Mouse (Mus musculus): ENCODE data around the gene Hypm.

DNA sequence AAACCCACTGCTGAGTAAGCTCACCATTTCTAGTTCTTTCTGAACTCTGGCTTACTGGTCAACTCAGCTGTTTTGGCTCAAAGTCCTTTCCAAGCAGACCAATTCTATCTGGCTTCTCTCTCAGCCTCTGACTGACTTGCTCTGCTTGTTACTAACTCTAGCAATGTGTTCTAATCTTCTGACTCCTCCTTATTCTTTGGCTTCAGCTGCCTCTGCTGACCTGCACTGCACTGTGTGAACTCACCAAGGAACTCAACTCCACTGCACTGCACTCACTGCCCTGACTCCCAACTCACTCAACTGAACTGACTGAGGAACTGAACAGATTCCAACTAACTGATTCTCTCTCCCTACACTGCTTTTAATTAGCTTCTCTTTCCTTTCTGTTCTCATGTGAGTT is 34.3 kb upstream of the Hypm start:
- TF ChIP-seq CTCF (IDR thresholded peaks at IDR 0.05; ENCODE audit: low read depth, low read length): no peak
- no peak for TF ChIP-seq EP300 (IDR thresholded peaks at IDR 0.05; ENCODE audit: insufficient read depth, low read depth, low read length)

Data from ES-Bruce4 (cell line).